Mouse (Mus musculus): ENCODE results near the gene Lalba.
A peak's percentile ranks its signal among the peaks of the same experiment; 100 is the strongest.
"Not testable (repeated sequence)": the region's sequence is repeated elsewhere in the genome, so short reads cannot be mapped to it uniquely, and the experiment has no call there.

Lalba gene

GRCm38 (mm10) chr15:98482701-98483100 is at the start of gene Lalba:
Gene Lalba (minus strand): TSS chr15:98482721.
- no peak for DNase-seq

GRCm38 (mm10) chr15:98532281-98532680 is 49.8 kb upstream of the Lalba start:
- DNase-seq: no peak

GRCm38 (mm10) chr15:98528066-98528563 is 45.6 kb upstream of the Lalba start:
- DNase-seq: no peak

GRCm38 (mm10) chr15:98527056-98527771 is 44.7 kb upstream of the Lalba start:
- no peak for DNase-seq

GRCm38 (mm10) chr15:98526057-98526456 is 43.5 kb upstream of the Lalba start:
- DNase-seq: no peak

- no peak for DNase-seq
Observed at GRCm38 (mm10) chr15:98521245-98521644, 38.7 kb upstream of the Lalba start.

GRCm38 (mm10) chr15:98517380-98518355 is 35.1 kb upstream of the Lalba start:
- DNase-seq: peak; percentile 68 to 77

GRCm38 (mm10) chr15:98514845-98515244 is 32.3 kb upstream of the Lalba start:
- not testable (repeated sequence) for DNase-seq

GRCm38 (mm10) chr15:98514146-98514545 is 31.6 kb upstream of the Lalba start:
- no peak for DNase-seq

- DNase-seq: not testable (repeated sequence)
Observed at GRCm38 (mm10) chr15:98513676-98514075, 31.2 kb upstream of the Lalba start.

GRCm38 (mm10) chr15:98512799-98513321 is 30.3 kb upstream of the Lalba start:
- peak; percentile 77 to 85 for DNase-seq

GRCm38 (mm10) chr15:98512232-98512631 is 29.7 kb upstream of the Lalba start:
- DNase-seq: peak; percentile 20 to 28

GRCm38 (mm10) chr15:98511386-98511928 is 28.9 kb upstream of the Lalba start:
- DNase-seq: no peak

GRCm38 (mm10) chr15:98510438-98511385 is 28.2 kb upstream of the Lalba start:
- peak; percentile 87 to 93 for DNase-seq

- DNase-seq: no peak
Observed at GRCm38 (mm10) chr15:98509387-98509786, 26.9 kb upstream of the Lalba start.

- no peak for DNase-seq
Observed at GRCm38 (mm10) chr15:98507321-98507720, 24.8 kb upstream of the Lalba start.

GRCm38 (mm10) chr15:98506253-98506957 is 23.9 kb upstream of the Lalba start:
- DNase-seq: no peak

GRCm38 (mm10) chr15:98504514-98504913 is 22.0 kb upstream of the Lalba start:
- peak; percentile 54 to 88 for DNase-seq

GRCm38 (mm10) chr15:98503317-98503716 is 20.8 kb upstream of the Lalba start:
- DNase-seq: no peak

- DNase-seq: peak in 1 of 2 experiments; percentile 58
Observed at GRCm38 (mm10) chr15:98497631-98498030, 15.1 kb upstream of the Lalba start.

- no peak for DNase-seq
Observed at GRCm38 (mm10) chr15:98492102-98492501, 9.6 kb upstream of the Lalba start, which contains the start of gene Olfr279. Gene Olfr279 (plus strand): TSS chr15:98492402.
